Mouse (Mus musculus) ES-E14 (cell line): ENCODE data around the gene Eef1akmt2. TPM values are rescaled to one million over a fixed set of nuclear protein-coding genes. Genes with fewer than 3 reads are reported as not detected.

Experiments
- DNase-seq: peaks from one replicate; pipeline ENCODE4 v3.0.0-alpha.2; 2013; ENCODE audit warnings: low read depth, low spot score
- H3K27ac ChIP-seq: 2 replicates; pipeline ENCODE4 v1.5.1; 2012; ENCODE audit warnings: low read depth, mild to moderate bottlenecking, low read length, moderate library complexity, mixed read lengths; ENCODE audit not compliant: poor library complexity, insufficient read depth, severe bottlenecking
- H3K36me3 ChIP-seq: 2 replicates; pipeline ENCODE4 v1.6.1; 2012; ENCODE audit warnings: mild to moderate bottlenecking, low read length, moderate library complexity, mixed read lengths; ENCODE audit not compliant: control insufficient read depth, poor library complexity, insufficient read depth, severe bottlenecking
- H3K4me1 ChIP-seq, 2 experiments: fragments of 150-350 bp in 1 of 2; sonication (generic) in 1 of 2; 2 replicates each; pipeline ENCODE4 v1.6.1; 2012; ENCODE audit warnings: low read length in 2 of 2, mild to moderate bottlenecking in 1 of 2, mixed read lengths in 1 of 2; ENCODE audit not compliant: control insufficient read depth in 2 of 2, insufficient read depth in 2 of 2, poor library complexity in 1 of 2
- H3K4me3 ChIP-seq, 2 experiments: fragments of 150-350 bp in 1 of 2; sonication (generic) in 1 of 2; 2 replicates each; pipeline ENCODE4 v1.5.1; 2012; ENCODE audit warnings: low read length in 2 of 2, low read depth in 1 of 2, mild to moderate bottlenecking in 1 of 2, mixed read lengths in 1 of 2; ENCODE audit not compliant: insufficient read depth in 1 of 2, poor library complexity in 1 of 2, severe bottlenecking in 1 of 2
- H3K9ac ChIP-seq: 2 replicates; pipeline ENCODE4 v1.6.1; 2012; ENCODE audit warnings: low read depth, mild to moderate bottlenecking, low read length, mixed read lengths; ENCODE audit not compliant: poor library complexity, insufficient read depth, severe bottlenecking
- H3K9me3 ChIP-seq: fragments of 150-350 bp; sonication (generic); 2 replicates; pipeline ENCODE4 v1.6.1; 2012; ENCODE audit warnings: low read depth, mild to moderate bottlenecking, low read length; ENCODE audit not compliant: control insufficient read depth, insufficient read depth
- CHD2 ChIP-seq: IDR thresholded peaks from 2 replicates; pipeline ENCODE4 v1.6.1; 2014; ENCODE audit warnings: mild to moderate bottlenecking, low read depth, low read length, inconsistent platforms
- HCFC1 ChIP-seq: IDR thresholded peaks from 2 replicates; pipeline ENCODE4 v1.6.1; 2012; ENCODE audit warnings: low read length, inconsistent platforms, borderline replicate concordance; ENCODE audit not compliant: insufficient read depth
- MAFK ChIP-seq: IDR thresholded peaks from 2 replicates; pipeline ENCODE4 v1.6.1; 2014; ENCODE audit warnings: mild to moderate bottlenecking, low read depth, low read length, inconsistent platforms; ENCODE audit not compliant: insufficient read depth
- ZC3H11A ChIP-seq: IDR thresholded peaks from 2 replicates; pipeline ENCODE4 v1.6.1; 2012; ENCODE audit warnings: low read depth, mild to moderate bottlenecking, inconsistent platforms, low read length, borderline replicate concordance
- ZNF384 ChIP-seq: IDR thresholded peaks from 2 replicates; pipeline ENCODE4 v1.6.1; 2012; ENCODE audit warnings: low read depth, low read length, inconsistent platforms
- in situ Hi-C, 2 experiments: fragments of 600-800 bp; cut with MboI; formaldehyde crosslinking; loops; one replicate each; pipeline ENCODE4 v1.15.1; 2025; ENCODE audit warnings: low sequenced_read_pairs in 2 of 2, inconsistent platforms in 1 of 2; ENCODE audit not compliant: unreplicated experiment in 2 of 2
- total RNA-seq: library from RNA; depleted of rRNA; stranded (reverse); fragments of 300-350 nt; gene quantifications from 2 replicates; pipeline ENCODE4 v1.2.3, GENCODE M21; 2012

Gene Eef1akmt2
- total RNA-seq, 1 experiment = 17.9 TPM

GRCm38 (mm10) chr7:132811716-132812618, 40.5 kb downstream of the Eef1akmt2 start:
- Histone ChIP-seq H3K4me3 (peak overlapping the region; percentile 4 to 75; a peak in 3 of 4 replicates), H3K36me3 (no peaks in the 10 kb centered on the region), H3K27ac (no peak overlapping the region), H3K9ac (0 out of 2 replicates have a peak overlapping the region, but pooled peaks have one; percentile 77), H3K4me1 (peaks cover 12 to 21% of the 10 kb centered on the region in 2 experiments), H3K9me3 (no peaks in the 10 kb centered on the region)
- in situ Hi-C loops = no loop called here
- no peak for DNase-seq
- no peak for TF ChIP-seq MAFK
- TF ChIP-seq ZNF384 = no peak
- no peak for TF ChIP-seq ZC3H11A
- no peak for TF ChIP-seq CHD2
- TF ChIP-seq HCFC1 = no peak

- TF ChIP-seq ZC3H11A = no peak
- TF ChIP-seq ZNF384 = no peak
- no peak for TF ChIP-seq CHD2
- TF ChIP-seq HCFC1 = no peak
- no peak for TF ChIP-seq MAFK
- no peak overlapping the region for H3K4me3 ChIP-seq
- H3K4me1 ChIP-seq = peaks cover 12 to 28% of the 10 kb centered on the region in 2 experiments
- H3K9me3 ChIP-seq = no peaks in the 10 kb centered on the region
- no peak overlapping the region for H3K9ac ChIP-seq
- in situ Hi-C loops = no loop called here
- H3K27ac ChIP-seq = no peak overlapping the region
- H3K36me3 ChIP-seq = no peaks in the 10 kb centered on the region
- peak; percentile 90 for DNase-seq
Measured at GRCm38 (mm10) chr7:132810879-132811278, 41.6 kb downstream of the Eef1akmt2 start.

- Histone ChIP-seq H3K4me1 (peaks cover 12 to 28% of the 10 kb centered on the region in 2 experiments), H3K27ac (no peak overlapping the region), H3K9ac (no peak overlapping the region), H3K36me3 (no peaks in the 10 kb centered on the region), H3K4me3 (no peak overlapping the region), H3K9me3 (no peaks in the 10 kb centered on the region)
- TF ChIP-seq ZNF384 (no peak), HCFC1 (no peak), ZC3H11A (no peak)
- DNase-seq = no peak
- in situ Hi-C loops = no loop called here
Measured at GRCm38 (mm10) chr7:132810368-132810767, 42.1 kb downstream of the Eef1akmt2 start.

GRCm38 (mm10) chr7:132809721-132810120, 42.8 kb downstream of the Eef1akmt2 start:
- Histone ChIP-seq H3K36me3 (no peaks in the 10 kb centered on the region), H3K9me3 (no peaks in the 10 kb centered on the region), H3K9ac (no peak overlapping the region), H3K27ac (no peak overlapping the region; the same call in 1 of the 2 replicates), H3K4me3 (no peak overlapping the region), H3K4me1 (peaks cover 12 to 28% of the 10 kb centered on the region in 2 experiments)
- DNase-seq = no peak
- in situ Hi-C loops = no loop called here
- TF ChIP-seq HCFC1 = no peak
- TF ChIP-seq ZNF384 = no peak
